Mouse (Mus musculus): Measurements from ENCODE around the gene Atp2a1.

DNA sequence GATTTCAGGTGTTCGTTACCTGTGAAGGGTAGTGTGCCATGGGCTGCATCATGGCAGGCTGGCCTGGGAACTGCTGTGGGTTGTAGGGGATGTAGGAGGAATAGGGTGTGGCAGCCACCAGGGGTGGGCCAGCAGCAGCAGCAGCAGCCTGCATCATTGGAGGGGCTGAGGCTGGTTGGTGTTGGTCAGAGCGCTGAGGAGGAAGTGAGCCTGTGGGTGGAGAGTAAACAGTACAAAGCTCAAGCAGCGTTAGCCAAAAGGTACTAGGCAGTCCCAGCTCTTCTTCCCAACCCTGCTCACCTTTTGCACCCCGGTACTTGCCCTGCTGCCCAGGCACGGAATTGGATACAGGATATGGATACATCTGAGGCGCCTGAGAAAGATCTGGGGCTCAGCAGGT, 31.2 kb upstream of the Atp2a1 start:
- TF ChIP-seq CTCF (IDR thresholded peaks at IDR 0.05; ENCODE audit: borderline replicate concordance, insufficient read depth, low read length) (no peak), POLR2A (IDR thresholded peaks at IDR 0.05; ENCODE audit: low read depth, low read length) (no peak)
